In the genomic region with DNA sequence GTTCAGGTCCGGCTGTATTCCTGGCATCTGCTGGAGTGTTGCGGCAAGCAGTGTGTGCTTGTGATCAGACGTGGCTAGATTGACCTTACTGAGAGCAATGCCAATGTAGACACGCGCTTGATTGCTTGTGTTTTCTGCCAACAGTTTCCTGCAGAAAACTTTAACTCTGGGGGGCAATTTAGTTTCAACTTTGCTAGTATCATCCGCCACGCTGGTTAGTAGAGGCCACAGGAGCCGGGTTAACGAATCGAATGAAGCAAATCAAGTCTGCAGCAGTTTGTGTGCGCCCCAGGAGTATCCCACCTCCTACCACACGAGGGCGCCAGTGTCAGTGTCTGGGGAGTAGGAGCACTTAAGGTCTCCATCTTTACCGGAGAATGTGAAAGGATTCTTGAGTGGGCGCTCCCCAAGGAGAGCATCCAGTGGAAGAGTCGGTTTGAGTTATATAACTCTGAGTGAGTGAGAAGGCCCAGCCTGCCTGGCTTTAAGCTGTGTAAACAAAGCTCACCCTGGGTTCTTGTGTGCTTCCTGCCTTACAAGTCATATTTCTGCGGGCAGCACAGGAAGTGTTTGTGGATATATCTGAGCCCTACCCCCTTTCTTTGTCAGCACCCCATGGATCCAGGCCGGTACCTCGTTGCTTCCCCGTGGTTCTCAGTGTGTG, we compare ENCODE assay signal across 8 mouse cellular contexts.
A peak's percentile ranks its signal among the peaks of the same experiment; 100 is the strongest.
DNase-seq lines count a peak whose midpoint lies in the region; ATAC-seq and TF ChIP-seq lines count a peak whose summit lies in the region.

No protein-coding gene starts in this region.

- DNase-seq in ES-E14 (ENCODE audit: low read depth, low spot score) = peak; percentile 91
- peak; percentile 83 for DNase-seq in c-Kit-positive CD71-positive TER-119-negative erythroid progenitor cells, embryonic 14.5 days (ENCODE audit: low read depth)
- DNase-seq in forebrain, embryonic 11.5 days (ENCODE audit: low spot score) = peak; percentile 92
- peak; percentile 60 to 84 for DNase-seq in kidney, postnatal 36 days
- peak; percentile 94 for DNase-seq in lung, embryonic 14.5 days
- DNase-seq in thymus, adult 2 months = peak; percentile 79

- peaks cover 0 to 10% of the 10 kb centered on the region in 2 experiments; a peak in 1 of 4 replicates for H3K4me1 ChIP-seq in ES-E14 (ENCODE audit: control insufficient read depth in 2 of 2, insufficient read depth in 2 of 2, low read length in 2 of 2, poor library complexity in 1 of 2)
- H3K4me1 ChIP-seq in forebrain, embryonic 11.5 days (replicated peaks; ENCODE audit: control insufficient read depth, insufficient read depth, low read length) = 0 out of 2 replicates have a peak, but pooled peaks cover 3% of the 10 kb centered on the region
- H3K4me1 ChIP-seq in heart, embryonic 16.5 days (ENCODE audit: control insufficient read depth, insufficient read depth, low read length) = peaks cover 8% of the 10 kb centered on the region
- peaks cover 7% of the 10 kb centered on the region; the same call in 1 of the 2 replicates for H3K4me1 ChIP-seq in lung, embryonic 14.5 days (ENCODE audit: insufficient read depth)
- H3K4me1 ChIP-seq in thymus, adult 2 months (replicated peaks; ENCODE audit: control insufficient read depth, insufficient read depth, low read length) = peaks cover 43% of the 10 kb centered on the region

- no peak for TF ChIP-seq POLR2A in thymus, adult 2 months (IDR thresholded peaks at IDR 0.05; ENCODE audit: control insufficient read depth, extremely low read depth, insufficient read depth, low read length, poor library complexity)

- H3K27me3 ChIP-seq in forebrain, embryonic 11.5 days (ENCODE audit: control insufficient read depth, insufficient read depth, low read length) = no peaks in the 10 kb centered on the region
- no peaks in the 10 kb centered on the region for H3K27me3 ChIP-seq in heart, embryonic 16.5 days (ENCODE audit: control insufficient read depth, insufficient read depth, low read length)
- no peaks in the 10 kb centered on the region for H3K27me3 ChIP-seq in lung, embryonic 14.5 days (ENCODE audit: insufficient read depth, low read length)
- H3K27me3 ChIP-seq in thymus, adult 2 months (ENCODE audit: control insufficient read depth, insufficient read depth, low read length) = no peaks in the 10 kb centered on the region

- H3K4me2 ChIP-seq in forebrain, embryonic 11.5 days (ENCODE audit: low read depth, low read length, severe bottlenecking) = no peak overlapping the region
- H3K4me2 ChIP-seq in heart, embryonic 16.5 days (ENCODE audit: low read depth, low read length) = peak overlapping the region; percentile 49
- H3K4me2 ChIP-seq in lung, embryonic 14.5 days = peak overlapping the region; percentile 49

- H3K36me3 ChIP-seq in ES-E14 (ENCODE audit: control insufficient read depth, insufficient read depth, low read length, poor library complexity, severe bottlenecking) = no peaks in the 10 kb centered on the region
- no peaks in the 10 kb centered on the region for H3K36me3 ChIP-seq in forebrain, embryonic 11.5 days (ENCODE audit: control insufficient read depth, insufficient read depth, low read length)
- H3K36me3 ChIP-seq in heart, embryonic 16.5 days (ENCODE audit: control insufficient read depth, insufficient read depth) = no peaks in the 10 kb centered on the region
- no peaks in the 10 kb centered on the region for H3K36me3 ChIP-seq in lung, embryonic 14.5 days (ENCODE audit: insufficient read depth)
- no peaks in the 10 kb centered on the region for H3K36me3 ChIP-seq in thymus, adult 2 months (ENCODE audit: control insufficient read depth, insufficient read depth, low read length)

- in situ Hi-C loops in ES-E14 (cut with MboI; ENCODE audit: low sequenced_read_pairs in 2 of 2, unreplicated experiment in 2 of 2) = no loop called here

- no peaks in the 10 kb centered on the region for H3K9me3 ChIP-seq in ES-E14 (ENCODE audit: control insufficient read depth, insufficient read depth, low read depth, low read length)
- H3K9me3 ChIP-seq in forebrain, embryonic 11.5 days (ENCODE audit: control insufficient read depth, low read length) = no peaks in the 10 kb centered on the region
- H3K9me3 ChIP-seq in heart, embryonic 16.5 days (replicated peaks; ENCODE audit: control insufficient read depth, low read length) = 0 out of 2 replicates have a peak, but pooled peaks cover 3% of the 10 kb centered on the region
- H3K9me3 ChIP-seq in lung, embryonic 14.5 days (ENCODE audit: low read depth, low read length) = no peaks in the 10 kb centered on the region

- 35% methylated on average over 20 of the region's 20 CpGs for WGBS in forebrain, embryonic 11.5 days
- WGBS in heart, embryonic 16.5 days = 37% methylated on average over 20 of the region's 20 CpGs
- 18% methylated on average over 20 of the region's 20 CpGs for WGBS in lung, embryonic 14.5 days
- WGBS in thymus, adult 2 months = 10% methylated on average over 20 of the region's 20 CpGs

- peak; percentile 35; the same call in 1 of the 2 replicates for ATAC-seq in forebrain, embryonic 11.5 days (replicated peaks; ENCODE audit: low FRiP score)
- peak; percentile 38 for ATAC-seq in heart, embryonic 16.5 days (replicated peaks; ENCODE audit: extremely low read depth, insufficient read depth, low FRiP score)
- ATAC-seq in lung, embryonic 14.5 days (ENCODE audit: insufficient read depth) = peak; percentile 80
- peak; percentile 90 for ATAC-seq in neutrophil, adult 5-6 weeks (ENCODE audit: extremely low read depth, insufficient number of reproducible peaks, low FRiP score, poor library complexity, severe bottlenecking)

- H3K9ac ChIP-seq in ES-E14 (ENCODE audit: insufficient read depth, low read depth, low read length, poor library complexity, severe bottlenecking) = peak overlapping the region; percentile 73
- no peak overlapping the region for H3K9ac ChIP-seq in forebrain, embryonic 11.5 days (ENCODE audit: low read length)
- H3K9ac ChIP-seq in heart, embryonic 16.5 days (ENCODE audit: low read length) = no peak overlapping the region
- H3K9ac ChIP-seq in lung, embryonic 14.5 days = peak overlapping the region; percentile 30; the same call in 1 of the 2 replicates

- peak overlapping the region; percentile 60 to 66 for H3K4me3 ChIP-seq in ES-E14 (ENCODE audit: insufficient read depth in 1 of 2, low read depth in 1 of 2, low read length in 2 of 2, poor library complexity in 1 of 2, severe bottlenecking in 1 of 2)
- no peak overlapping the region for H3K4me3 ChIP-seq in forebrain, embryonic 11.5 days (ENCODE audit: low read depth, low read length)
- peak overlapping the region; percentile 22 for H3K4me3 ChIP-seq in heart, embryonic 16.5 days (ENCODE audit: low read length)
- peak overlapping the region; percentile 11 for H3K4me3 ChIP-seq in lung, embryonic 14.5 days (ENCODE audit: low read depth, low read length)
- H3K4me3 ChIP-seq in thymus, adult 2 months (ENCODE audit: control insufficient read depth, insufficient read depth, low read length) = peak overlapping the region; percentile 44

- no peak overlapping the region for H3K27ac ChIP-seq in ES-E14 (ENCODE audit: insufficient read depth, low read depth, low read length, poor library complexity, severe bottlenecking)
- no peak overlapping the region for H3K27ac ChIP-seq in forebrain, embryonic 11.5 days (ENCODE audit: low read depth, low read length)
- peak overlapping the region; percentile 19 for H3K27ac ChIP-seq in heart, embryonic 16.5 days (ENCODE audit: low read length)
- H3K27ac ChIP-seq in lung, embryonic 14.5 days (ENCODE audit: low read depth) = peak overlapping the region; percentile 88
- H3K27ac ChIP-seq in thymus, adult 2 months (ENCODE audit: control insufficient read depth, insufficient read depth, low read length) = peak overlapping the region; percentile 86

- peak; percentile 95 for TF ChIP-seq CTCF in lung, embryonic 14.5 days (IDR thresholded peaks at IDR 0.05; ENCODE audit: low read depth)
- peak; percentile 87; the same call in 1 of the 2 replicates for TF ChIP-seq CTCF in thymus, adult 2 months (IDR thresholded peaks at IDR 0.05; ENCODE audit: borderline replicate concordance, control insufficient read depth, extremely low read depth, insufficient read depth, low read length, poor library complexity)

TF ChIP-seq in ES-E14, 5 proteins besides CTCF, POLR2A, EP300 and RAD21:
- TF ChIP-seq HCFC1 (IDR thresholded peaks at IDR 0.05; ENCODE audit: borderline replicate concordance, insufficient read depth, low read length) = no peak
- TF ChIP-seq MAFK (IDR thresholded peaks at IDR 0.05; ENCODE audit: insufficient read depth, low read depth, low read length) = no peak
- 0 out of 2 replicates have a peak, but pooled peaks have one; percentile 28 for TF ChIP-seq ZNF384 (IDR thresholded peaks at IDR 0.05; ENCODE audit: low read depth, low read length)
- TF ChIP-seq ZC3H11A (IDR thresholded peaks at IDR 0.05; ENCODE audit: borderline replicate concordance, low read depth, low read length) = peak; percentile 70; the same call in 1 of the 2 replicates
- TF ChIP-seq CHD2 (IDR thresholded peaks at IDR 0.05; ENCODE audit: low read depth, low read length) = no peak

Comparison
In these comparisons a context has a peak if more than half of its experiments do, and no peak if none do; other contexts are left out.
1. H3K27ac ChIP-seq: peak in heart, embryonic 16.5 days (single experiment), lung, embryonic 14.5 days (single experiment) and thymus, adult 2 months (single experiment); none in ES-E14 (single experiment) and forebrain, embryonic 11.5 days (single experiment).
2. H3K9ac ChIP-seq: peak in ES-E14 (single experiment) and lung, embryonic 14.5 days (single experiment); none in forebrain, embryonic 11.5 days (single experiment) and heart, embryonic 16.5 days (single experiment).
3. ATAC-seq: peak in every context shown above with its lines; median percentile 90 in neutrophil, adult 5-6 weeks; 80 in lung, embryonic 14.5 days; 38 in heart, embryonic 16.5 days; 35 in forebrain, embryonic 11.5 days.
4. Peak in every context shown above with its lines, with median percentiles within 50 percentile points of each other: DNase-seq.